Mouse (Mus musculus): ENCODE data around the gene Lrrfip2.

Gene Lrrfip2

DNA sequence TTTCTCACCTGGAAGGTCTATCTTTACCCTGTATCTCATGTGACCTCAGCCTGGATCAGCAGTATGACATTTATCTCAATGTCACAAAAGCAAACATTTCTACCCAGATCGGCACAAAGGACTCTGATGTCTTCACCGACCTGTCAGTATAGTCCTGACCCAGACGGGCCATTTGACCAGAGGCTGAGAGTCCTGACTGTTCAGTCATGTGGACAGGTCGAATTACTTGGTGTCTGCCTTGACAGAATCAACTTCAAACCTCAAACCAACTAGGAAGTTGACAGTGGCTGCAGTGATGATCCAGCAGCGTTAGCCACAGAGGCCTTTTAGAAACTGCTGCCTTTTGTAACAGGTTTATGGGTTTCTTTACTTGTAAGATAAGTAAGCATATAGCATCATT, 56.7 kb downstream of the Lrrfip2 start:
- no peak for DNase-seq

DNA sequence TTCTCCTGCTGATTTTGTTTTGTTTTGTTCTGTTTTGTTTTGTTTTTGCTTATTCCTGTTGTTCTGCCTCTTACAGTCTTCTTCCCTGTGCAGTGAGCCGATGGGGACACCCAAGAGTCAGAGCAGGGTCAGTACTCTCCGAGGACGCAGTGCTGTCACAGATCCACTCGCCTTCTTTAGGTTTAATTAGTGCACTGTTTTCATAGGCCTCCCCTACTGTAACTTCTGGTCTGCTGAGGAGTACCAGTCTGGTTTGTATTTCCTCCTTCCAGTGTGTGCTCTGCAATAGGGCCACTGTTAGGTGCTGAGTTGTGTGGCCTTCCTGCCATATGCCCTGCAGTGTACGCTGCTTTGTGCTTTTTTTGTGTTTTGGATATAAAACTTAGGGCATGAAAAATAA, 61.6 kb downstream of the Lrrfip2 start:
- DNase-seq = no peak

DNA sequence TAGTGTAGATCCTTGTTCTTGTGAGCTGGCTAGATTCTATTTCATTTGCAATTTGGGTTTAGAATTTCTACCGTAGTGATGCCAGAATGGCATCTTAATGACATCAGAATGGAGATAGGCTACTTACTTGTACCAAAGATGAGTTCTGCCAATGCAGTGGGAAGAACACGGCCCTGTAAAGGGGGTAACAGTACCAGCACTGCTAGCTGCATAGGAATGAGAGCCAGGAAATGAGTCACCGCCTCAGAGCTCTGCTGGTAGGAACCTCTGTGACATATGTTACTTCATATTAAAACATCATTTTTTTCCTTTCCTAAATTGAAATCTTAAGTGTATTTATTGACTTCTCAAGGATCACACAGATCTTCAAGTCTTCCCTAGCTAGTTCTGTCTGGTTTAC, 64.8 kb downstream of the Lrrfip2 start:
- DNase-seq = no peak

DNA sequence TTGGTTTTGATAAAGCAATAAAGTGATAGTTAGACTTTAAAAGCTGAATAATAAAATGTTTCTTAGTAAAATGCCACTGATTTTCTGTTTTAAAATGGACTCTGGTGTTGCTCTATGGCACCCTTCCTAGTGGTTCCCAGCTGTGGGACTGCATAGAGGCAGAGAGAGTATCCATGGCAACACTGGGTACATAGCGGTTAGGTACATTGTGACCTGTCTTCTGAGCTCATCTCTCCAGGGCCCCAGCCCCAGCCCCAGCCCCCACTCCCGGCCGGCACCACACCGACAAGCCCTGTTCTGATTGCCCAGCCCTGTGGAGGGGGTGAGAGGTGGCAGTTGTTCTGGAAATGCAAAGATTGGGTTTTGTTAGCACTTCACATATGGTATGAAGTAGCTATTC, 67.5 kb downstream of the Lrrfip2 start:
- DNase-seq = peak; percentile 20

DNA sequence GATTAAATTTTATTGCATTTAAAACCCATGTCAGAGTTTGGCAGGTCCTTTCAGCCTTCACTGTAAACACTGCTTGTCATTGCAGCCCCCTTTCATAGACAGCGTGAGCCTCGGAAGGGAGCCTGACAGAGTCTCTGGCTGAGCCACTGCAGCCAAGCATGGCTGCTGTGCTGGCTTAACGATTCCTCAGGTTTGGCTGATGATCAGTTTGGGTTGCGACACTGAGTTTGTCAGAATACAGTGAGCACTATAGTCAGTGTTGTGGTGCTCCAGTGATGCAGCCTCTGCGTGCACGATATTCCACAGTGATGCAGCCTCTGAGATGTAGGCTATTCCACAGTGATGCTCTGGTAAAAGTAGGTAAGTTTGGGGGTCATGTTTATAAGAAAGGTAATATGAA, 69.5 kb downstream of the Lrrfip2 start:
- DNase-seq = no peak

DNA sequence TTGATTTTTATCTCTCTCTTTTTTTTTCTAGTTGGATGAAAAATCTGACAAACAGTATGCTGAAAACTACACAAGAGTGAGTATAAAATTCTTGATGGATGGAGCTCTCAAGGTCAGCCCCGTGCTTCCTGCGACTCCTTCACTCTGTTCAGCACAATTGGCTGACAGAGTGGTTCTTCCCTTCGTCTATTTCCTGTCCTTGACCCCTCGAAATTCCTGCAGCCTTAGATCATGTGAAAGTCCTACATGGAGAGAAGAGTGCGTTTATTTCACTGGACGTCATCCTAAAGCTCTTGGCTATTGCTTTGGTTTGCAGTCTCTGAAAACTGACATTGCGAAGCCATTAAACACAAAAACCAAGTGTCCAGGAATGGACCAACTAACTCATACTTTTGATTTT, 71.3 kb downstream of the Lrrfip2 start:
- DNase-seq = no peak

DNA sequence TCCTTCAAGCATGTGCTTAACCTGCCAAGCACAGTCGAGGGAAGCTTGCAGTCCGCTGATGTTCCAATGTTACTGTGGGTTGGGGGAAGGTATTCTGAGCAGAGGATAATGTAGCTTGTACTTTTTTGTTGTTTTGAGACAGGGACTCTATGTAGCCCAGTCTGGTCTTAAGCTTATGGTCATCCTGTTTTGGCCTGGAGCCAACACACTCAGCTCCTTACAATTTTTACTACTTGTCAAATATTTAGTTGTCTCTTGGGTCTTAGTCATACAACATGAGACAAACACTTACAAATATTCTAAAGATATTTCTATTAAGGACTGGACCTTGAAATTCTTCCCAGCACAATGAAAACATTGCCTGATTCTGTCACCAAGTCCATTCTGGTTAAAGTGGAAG, 75.8 kb downstream of the Lrrfip2 start:
- no peak for DNase-seq

DNA sequence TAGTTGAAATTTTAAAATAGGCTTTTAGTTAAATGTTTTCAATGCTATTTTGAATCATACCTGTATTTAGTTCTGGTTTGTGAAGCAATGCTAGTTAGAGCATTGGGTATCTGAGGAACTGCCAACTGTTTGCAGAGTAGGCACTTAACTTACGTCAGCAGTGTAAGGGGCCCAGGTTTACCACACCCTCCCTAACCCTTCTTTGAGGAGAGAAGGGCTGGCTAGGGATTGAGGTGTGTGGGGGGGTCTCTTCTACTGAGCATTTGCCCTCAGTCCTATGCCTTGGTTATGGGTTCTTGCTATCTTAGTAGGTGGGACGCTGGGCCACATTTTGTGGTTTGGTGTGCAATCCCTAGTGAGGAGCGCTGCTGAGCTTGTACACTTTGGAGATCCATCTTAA, 79.7 kb downstream of the Lrrfip2 start:
- DNase-seq = no peak

DNA sequence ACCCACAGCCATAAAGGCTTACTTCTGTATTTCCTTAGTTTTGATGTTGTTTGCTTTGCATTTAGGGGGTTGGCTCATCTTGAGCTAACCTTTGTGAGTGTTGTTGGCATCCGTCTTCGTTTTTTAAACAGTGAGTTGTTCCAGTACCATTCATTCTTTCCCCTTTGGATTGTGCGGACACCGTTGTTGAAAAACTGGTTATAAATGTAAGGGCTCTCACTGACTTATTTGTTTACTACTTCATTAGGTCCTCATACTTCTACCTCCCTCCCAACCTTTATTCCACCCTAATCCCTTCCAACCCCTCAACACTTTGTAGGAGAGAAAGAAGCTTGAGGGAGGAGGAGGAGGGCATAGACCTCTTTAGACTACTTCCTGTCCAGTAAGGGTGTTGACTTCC, 80.3 kb downstream of the Lrrfip2 start:
- DNase-seq = no peak

DNA sequence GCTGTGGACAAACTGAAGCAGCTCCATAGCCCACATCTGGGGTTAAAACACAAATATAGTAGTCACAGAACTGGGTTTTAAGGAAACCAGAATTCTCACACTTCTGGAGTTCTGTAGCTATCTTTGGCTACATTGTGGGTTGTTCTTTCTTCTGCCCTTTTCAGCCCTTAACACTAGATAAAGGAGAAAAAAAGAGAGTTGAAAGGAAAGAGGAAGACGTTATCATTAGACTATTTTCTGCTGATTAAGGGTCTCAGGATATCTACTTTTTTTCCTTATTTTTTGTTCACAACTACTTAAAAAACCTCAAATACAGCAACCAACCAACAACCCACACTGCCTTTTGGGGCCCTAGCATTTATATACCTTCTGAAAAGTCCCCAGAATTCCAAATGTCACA, 80.9 kb downstream of the Lrrfip2 start:
- DNase-seq = no peak

DNA sequence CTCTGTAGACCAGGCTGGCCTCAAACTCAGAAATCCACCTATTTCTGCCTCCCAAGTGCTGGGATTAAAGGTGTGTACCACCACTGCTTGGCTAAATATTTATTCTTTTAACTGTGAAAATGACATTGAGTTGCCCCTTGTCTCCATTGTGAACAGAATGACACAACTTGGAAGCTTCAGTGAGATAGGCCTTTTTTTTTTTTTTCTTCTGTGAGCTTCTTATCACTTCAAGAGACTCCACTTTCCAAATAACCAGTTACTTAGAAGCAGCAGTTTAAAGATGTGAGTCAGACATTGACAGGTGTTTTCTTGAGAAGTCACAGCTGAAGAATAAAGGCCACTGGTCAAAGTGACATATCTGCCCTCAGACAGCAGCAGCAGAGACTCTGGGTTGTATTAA, 82.8 kb downstream of the Lrrfip2 start:
- no peak for DNase-seq

DNA sequence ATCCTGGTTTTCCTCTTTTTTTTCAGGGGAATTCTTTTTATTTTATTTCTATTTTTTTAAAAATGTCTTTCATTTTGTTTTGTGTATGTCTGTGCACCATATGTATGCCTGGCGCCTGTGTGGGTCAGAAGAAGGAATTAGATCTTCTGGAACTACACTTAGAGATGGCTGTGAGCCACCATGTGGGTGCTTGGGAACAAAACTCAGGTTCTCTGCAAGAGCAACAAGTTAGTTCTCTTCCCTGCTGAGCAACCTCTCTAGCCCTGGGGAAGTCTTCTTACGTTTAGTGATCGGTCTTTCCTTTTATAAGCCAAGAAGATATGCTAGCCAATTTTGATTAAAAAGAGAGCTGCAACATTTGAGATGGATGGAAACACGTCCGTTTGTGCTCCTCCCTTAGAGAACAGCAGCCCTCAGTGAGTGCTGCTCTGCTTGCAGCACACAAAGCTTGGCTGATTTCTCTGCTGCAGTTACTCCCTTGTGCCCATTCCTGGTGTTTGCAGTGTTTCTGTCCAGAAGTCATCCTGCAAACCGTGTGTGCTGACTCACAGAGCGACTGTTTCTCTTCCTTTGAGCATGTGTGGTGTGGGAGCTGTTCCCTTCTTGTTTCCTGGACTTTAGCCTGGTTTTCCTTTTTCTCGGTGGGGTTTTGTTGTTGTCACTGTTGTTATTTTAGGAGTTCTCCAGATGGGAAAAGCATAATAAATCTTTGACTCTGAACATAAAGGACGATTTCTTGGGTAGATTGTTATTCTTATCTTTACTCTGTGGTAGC, 87.4 kb downstream of the Lrrfip2 start:
- DNase-seq = no peak

DNA sequence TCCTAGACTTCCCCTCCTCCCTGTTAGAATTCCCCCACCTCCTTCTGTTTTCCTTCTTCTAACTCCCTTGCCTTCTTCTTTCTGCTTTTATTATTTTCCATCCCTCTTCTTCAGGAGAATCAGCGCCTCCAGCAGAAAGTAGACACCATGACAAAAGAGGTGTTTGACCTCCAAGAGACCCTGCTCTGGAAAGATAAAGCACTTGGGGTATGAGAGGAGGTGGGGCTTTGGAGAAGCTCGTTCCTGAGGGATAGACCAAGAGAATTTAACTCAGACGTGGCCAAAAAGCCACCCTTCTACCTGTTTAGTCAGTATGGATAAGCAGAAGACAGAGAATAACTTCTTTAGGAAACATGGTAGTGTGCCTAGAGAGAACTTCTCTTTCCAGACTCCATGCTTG, 90.3 kb downstream of the Lrrfip2 start:
- no peak for DNase-seq

DNA sequence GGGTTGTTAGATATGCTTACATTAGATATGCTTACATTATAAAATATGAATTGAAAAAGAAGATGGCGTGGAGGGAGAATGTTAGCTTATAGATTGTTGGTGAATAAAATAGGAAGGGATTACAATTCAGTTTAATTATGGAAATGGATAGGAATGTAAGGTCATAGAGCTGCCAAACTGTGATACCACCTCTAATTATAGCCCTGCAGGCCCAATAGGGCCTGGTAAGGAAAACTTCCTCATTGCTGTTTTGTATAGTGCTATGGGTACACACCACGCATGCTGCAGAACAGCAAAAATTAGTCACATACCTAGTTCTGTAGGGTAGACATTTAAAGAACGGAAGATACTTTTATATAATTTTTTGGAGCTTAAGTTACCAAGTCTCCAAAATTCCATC, 90.8 kb downstream of the Lrrfip2 start:
- DNase-seq = no peak

DNA sequence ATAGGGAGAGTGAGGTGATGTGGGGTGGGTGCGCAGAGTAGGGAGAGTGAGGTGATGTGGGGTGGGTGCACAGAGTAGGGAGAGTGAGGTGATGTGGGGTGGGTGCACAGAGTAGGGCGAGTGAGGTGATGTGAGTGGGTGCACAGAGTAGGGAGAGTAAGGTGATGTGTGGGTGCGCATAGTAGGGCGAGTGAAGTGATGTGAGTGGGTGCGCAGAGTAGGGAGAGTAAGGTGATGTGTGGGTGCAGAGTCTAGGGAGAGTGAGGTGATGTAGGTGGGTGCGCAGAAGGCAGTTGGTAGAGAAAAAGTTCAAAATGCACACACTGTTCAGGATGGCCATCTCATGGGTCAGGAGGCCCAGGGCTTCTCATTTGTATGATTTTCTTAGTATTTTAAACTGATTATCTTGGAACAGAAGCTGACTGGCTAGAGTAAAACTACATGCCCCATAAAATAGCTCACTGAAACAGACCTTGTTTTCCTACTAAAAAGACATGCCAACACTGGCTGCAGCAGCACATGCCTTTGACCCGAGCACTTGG, 91.8 kb downstream of the Lrrfip2 start:
- DNase-seq = no peak

DNA sequence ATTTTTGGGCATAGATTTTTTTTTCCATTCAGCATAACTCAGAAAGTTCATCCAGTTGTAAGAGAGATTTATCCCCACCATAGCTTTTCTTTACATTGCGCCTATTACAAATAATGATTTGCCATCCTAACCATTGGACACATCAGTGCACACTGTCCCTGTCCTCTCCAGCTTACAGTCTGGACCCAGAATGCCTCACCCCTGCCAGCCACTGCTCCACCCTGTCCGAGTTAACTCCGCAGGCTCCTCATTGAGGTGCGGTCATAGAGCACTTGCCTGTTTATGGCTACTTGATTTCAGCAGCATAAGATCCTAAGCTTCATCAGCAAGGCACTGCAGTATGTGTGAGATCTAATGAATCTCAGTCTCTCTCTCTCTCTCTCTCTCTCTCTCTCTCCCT, 93.0 kb downstream of the Lrrfip2 start:
- DNase-seq = no peak

DNA sequence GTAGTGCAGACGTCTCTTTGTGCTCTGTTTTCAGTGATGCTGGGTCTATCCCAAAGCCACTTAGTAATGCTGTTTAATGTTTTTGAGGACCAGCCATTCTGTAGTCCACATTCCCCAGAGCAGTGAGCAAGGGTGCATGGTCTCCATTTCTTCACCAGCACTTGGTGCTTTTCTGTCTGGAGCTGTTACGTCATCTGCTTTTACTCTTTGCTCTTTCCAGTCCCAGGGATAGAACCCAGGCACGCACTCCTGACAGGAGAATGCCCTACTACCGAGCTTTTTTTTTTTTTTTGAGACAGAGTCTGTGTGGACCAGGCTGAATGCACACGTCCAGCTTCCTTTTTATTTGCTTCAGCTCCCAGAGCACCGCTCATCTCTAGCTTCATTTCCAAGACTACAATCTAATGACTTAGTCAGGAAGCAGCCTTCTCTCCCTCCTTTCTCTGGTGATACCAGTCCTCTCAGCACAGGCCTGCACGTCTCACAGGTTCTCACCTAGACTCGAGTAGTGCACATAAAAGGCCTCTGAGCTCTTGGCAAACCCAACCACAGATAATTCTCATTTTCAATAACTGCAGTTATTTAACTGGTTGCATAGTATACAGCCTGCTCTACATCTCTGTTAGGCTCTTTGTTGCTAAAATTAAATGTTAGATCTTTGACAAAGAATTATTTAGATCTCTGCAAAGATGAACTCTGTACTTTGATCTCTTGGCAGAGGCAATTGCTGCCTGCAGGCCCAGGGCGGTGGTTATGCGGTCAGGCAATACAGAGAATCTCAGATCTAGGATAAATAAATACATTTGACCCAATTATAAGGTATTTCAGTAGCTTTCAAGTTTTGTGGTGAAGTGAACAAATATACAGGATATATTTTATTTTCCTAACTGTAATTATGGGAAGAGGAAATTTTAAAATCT, 94.0 kb downstream of the Lrrfip2 start:
- DNase-seq = no peak

DNA sequence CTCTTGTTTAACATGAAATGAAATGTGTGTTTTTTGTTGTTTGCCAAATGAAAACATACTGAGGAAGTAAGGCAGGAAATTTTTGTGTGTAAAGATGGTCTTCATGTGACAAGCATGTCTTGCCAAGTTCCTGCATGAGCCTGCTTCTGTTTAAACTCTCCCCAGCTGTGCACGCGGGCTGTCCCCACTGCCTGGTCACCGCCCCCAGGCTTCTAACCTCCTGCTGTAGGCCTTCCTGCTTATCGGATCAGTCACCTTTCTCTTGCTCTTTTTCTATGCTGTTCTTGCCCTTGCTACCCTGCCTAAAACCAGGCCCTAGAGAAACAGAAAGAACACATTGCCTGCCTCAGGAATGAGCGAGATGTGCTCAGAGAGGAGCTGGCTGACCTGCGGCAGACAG, 96.1 kb downstream of the Lrrfip2 start:
- no peak for DNase-seq

DNA sequence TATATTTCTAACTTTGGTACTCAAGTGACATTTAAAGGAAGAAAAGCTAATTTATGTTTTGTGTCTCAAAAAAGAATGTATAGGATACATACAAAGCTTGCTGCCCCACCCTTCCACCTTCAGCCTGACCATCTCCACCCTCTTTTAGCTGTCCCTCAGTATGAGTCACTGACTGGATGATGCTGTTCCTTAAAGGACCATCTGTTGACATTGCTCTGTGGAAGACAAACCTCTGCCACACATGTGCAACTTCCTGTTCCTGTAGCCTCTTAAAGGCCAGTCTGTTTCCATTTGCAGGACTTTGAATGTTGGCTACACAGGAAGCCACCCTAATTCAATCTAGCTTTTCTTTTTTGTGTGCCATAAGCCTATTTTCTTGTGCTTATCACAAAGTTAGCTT, 99.0 kb downstream of the Lrrfip2 start:
- no peak for DNase-seq

DNA sequence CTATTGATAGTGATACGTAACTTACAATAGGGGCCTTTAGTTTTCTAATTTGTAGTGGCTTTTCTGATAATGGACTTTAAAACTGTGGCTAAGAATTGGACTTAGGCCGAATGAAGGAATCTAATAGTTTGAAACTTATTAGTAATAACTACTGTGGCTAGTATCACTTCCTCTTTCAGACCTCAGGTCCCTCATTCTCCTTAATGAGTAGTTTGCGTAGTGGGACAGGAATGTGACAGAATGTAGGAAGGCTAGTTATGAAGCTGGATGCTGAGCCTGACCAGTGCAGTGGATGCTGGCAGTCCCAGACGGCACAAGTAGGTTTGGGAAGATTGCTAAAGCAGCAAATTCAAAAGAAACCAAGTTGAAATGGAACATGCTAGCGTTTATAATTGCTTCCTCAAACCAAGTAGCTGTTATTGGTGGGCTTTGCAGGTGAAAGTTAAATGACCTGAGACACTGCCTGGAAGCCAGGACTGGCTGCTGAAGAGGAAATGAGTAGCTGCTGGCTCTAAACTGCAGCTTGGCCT, 103.2 kb downstream of the Lrrfip2 start:
- DNase-seq = no peak

DNA sequence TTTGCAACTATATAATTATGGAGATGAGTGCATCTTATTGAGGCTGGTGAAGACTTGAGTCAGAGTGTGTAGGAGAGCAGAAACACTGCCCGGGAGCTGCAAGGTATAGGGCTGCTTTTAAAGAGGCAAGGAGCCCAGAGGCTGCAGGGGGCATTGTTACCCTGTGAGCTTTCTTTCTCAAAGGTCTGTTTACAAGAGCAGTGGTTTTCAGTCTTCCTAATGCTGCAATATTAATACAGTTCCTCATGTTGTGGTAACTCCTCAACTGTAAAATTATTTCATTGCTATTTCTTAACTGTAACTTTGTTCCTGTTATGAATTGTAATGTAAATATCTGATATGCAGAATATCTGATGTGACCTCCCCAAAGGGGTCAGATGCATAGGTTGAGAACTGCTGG, 104.2 kb downstream of the Lrrfip2 start:
- DNase-seq = no peak

DNA sequence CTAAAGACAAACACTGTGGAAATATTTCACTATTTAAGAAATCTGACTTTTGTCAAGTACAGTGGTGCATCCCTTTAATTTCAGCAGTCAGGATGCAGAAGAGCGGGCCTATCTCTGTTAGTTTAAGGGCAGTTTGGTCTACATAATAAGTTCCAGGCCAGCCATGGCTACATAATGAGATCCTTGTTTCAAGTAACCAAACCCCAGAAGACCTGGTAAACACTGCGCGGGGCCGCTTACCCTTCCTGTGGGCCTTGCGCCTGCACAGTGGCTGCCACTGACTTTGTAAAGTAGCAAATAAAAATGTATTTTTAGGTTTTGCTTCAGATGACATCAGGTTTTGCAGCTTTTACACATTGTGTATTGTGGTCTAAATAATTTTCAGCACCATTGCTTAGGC, 106.0 kb downstream of the Lrrfip2 start:
- peak; percentile 17 for DNase-seq

DNA sequence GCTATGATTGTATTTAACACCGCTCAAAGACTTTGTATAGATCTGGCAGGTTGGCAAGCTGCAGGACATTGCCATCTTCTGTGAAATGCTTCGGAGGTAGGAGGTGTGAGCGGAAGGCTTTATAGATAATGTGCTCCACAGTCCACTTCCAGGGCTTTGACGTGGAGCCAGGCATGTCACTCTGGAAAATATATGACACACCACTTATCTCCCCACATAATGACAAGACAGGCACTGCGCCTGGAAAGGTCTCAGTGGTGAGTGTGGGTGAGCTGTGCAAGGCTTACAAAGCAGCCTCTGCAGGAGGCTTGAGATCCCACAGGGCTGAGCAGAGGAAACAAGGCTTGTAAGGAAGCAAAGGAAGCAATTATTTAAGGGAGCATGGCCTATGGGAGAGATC, 111.1 kb downstream of the Lrrfip2 start:
- DNase-seq = no peak

DNA sequence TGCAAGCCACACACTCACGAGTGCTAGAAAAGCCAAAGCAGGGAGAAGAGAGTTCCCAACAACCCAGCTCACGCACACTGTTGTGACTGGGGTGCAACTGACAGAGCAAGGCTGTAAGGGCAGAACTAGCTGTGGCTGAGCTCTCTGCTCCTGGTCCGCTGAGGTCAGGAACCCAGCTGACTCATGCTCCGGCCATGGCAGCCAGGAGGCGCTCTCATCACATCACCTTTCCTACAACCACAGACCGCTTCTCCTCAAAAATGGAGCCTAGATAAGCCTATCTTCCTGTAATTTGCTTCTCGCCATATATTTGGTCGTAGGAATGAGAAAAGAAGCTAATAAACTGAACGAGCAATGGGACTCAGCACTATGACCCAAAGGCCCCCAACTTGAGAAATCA, 117.3 kb downstream of the Lrrfip2 start:
- no peak for DNase-seq
